Mouse (Mus musculus) megakaryocyte, embryonic 14.5 days (primary cell): ENCODE data around the gene Etv6.

ENCODE experiments used
- FLI1 ChIP-seq: IDR thresholded peaks from 2 replicates; pipeline ENCODE4 v1.6.1; 2012; ENCODE audit warnings: low read length, inconsistent platforms, mixed read lengths
- GATA1 ChIP-seq: IDR thresholded peaks from 3 replicates; pipeline ENCODE4 v1.6.1; 2012; ENCODE audit warnings: mixed read lengths, low read length, inconsistent platforms, borderline replicate concordance

DNA sequence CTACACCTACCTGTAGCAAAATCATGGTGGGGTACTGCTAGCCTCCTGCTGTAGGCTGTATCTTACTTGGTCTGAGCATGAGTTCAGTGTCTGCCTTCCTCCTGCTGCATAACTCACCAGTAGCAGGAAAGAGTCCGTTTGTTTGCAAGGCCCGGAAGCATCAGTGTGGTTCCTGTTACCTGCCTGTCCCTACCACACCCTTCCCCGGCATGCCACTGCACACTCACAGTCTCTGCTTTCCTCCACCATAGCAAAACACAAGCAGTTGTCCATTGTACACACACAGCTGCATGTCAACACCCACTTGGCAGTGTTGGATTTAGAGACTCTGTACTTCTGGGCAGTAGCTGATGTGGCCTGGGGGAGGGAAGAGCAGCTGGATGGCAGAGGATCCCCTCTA is 220.9 kb downstream of the Etv6 start:
- no peak for TF ChIP-seq GATA1
- no peak for TF ChIP-seq FLI1
